Mouse (Mus musculus) cerebellum, postnatal 4 days (tissue): Measurements from ENCODE around the gene Nrde2.
"Not testable (repeated sequence)": the region's sequence is repeated elsewhere in the genome, so short reads cannot be mapped to it uniquely, and the experiment has no call there.

Source experiments
- DNase-seq, 2 experiments: peaks; one replicate each; pipeline ENCODE4 v3.0.0; 2022; ENCODE audit warnings: low spot score in 2 of 2, mixed read lengths in 1 of 2

Nrde2 gene

GRCm38 (mm10) chr12:100159261-100159975 lies at the start of gene Nrde2:
Nrde2 (minus strand) TSS chr12:100159653.
- DNase-seq: peak; percentile 69 to 79

- DNase-seq: no peak
Measured at GRCm38 (mm10) chr12:100206926-100207325, 47.5 kb upstream of the Nrde2 start.

- DNase-seq: no peak
Measured at GRCm38 (mm10) chr12:100206521-100206920, 47.1 kb upstream of the Nrde2 start.

DNA sequence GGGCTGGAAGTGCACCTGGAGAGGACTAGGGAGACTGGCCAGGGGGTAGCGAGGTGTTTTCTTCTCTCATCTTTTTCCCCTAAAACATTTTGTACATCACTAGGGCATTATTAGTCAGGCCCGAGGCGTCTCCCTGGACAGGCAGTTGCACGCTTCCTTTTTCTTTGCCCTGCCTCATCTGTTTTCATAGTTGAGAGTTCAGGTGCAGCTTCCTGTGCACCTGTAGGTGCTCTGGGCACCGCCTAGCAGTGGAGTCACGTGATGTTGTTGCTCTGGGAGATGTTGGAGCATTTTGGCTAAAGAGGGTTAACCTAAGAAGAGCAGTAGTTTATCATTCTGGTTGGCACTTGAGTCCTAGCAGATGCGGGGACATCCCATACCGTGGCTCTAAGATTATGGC lies 45.7 kb upstream of the Nrde2 start:
- DNase-seq: no peak

DNA sequence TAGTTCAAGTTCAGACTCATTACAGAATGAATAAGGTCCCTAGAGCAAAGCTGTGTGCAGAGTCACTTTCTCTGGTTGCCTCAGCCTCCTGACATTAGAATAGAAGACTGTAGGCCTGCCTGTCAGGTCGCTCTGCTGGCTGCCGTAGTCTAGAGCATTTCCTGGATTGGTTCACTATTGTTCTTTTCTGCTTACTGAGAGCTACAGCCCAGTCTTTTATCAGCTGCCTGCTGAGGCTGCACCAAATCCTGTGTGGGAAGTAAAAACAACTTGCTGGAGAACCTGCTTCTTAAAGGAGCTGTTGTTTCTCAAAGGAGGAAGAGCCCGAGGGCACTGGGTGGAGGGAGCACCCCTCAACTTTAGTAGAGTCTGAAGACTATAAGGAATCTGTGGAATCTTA lies 44.3 kb upstream of the Nrde2 start:
- DNase-seq: no peak

DNA sequence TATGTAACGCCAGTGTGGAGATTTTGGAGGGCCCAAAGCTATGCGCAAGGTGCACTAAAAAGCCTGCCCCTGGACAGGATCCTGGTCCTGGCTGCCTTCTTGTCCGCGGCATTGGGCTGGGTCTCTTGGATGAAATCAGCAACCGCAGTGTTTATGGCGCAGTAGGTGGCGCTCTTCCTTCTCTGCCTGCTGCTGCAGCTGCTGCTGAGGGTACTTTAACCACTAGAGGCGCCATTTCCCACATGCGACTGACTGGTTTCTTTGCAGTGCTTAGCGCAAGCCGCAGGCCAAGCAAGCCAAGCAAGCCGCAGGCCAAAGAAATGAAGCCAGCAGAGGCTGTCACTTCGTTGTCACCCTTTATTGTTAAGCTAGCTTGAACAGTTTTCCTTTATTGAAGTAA lies 42.4 kb upstream of the Nrde2 start:
- peak; percentile 87 to 96 for DNase-seq

- no peak for DNase-seq
Measured at GRCm38 (mm10) chr12:100201363-100201711, 41.9 kb upstream of the Nrde2 start.

DNA sequence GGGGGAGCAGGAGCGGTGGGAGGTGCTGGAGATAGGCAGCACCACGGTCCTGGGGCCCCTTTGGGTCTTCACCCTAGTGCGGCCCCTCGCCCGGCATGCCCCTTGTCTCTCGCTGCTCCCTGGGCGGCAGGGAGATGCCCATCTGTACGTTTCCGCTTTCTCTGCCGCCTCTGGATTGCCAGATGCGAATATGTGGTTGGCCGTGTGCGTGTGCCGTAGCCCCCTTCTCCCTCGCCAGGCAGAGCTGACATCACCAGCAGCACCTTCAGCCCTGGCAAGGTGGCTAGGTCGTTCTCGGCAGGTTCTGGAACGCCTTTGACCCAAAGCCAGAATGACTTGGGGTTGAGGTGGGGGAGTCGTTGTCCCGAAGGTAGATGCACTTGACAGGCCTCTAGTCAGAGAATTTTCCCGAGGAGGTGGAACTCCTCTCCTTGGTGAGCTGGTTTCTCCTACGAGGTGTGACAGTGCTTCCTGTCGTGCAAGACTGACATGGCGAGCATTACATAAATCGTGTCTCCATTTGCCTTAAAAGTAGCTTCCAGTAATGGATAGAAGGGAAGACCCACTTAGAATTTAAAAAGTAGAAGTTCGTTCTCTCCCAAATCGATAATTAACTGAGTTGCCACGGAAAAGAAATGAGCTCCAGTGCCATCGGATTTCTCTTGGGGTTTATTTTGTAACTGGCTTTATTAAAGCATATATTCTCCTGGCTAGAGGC lies 41.4 kb upstream of the Nrde2 start:
- peak in 1 of 2 experiments; percentile 23 for DNase-seq

GRCm38 (mm10) chr12:100199891-100200644 lies 40.6 kb upstream of the Nrde2 start:
- peak; percentile 43 to 51 for DNase-seq

- peak; percentile 96 to 97 for DNase-seq
Measured at GRCm38 (mm10) chr12:100198967-100199660, 39.7 kb upstream of the Nrde2 start, which contains the start of gene Calm1. Calm1 (plus strand) TSS chr12:100199435.

DNA sequence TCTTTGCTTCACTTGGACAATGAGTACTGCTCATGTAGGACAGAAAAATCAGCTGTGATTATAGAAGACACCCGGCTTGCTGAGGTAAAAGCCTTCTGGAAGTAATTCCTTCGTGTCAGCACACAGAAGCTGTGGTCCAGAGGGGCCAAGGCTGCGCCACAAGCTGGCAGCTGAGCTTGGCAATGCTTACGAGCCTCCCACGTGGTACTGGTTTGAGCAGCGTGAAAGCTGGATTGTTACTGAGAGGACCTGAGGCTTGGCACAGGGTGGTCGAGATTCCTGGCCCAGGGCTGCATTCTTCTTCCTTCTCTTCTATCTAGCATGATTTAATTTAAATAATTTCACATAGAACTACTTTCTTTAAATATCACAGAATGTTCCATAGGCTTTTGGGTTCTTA lies 37.3 kb upstream of the Nrde2 start:
- no peak for DNase-seq

- no peak for DNase-seq
Measured at GRCm38 (mm10) chr12:100194181-100194580, 34.7 kb upstream of the Nrde2 start.

DNA sequence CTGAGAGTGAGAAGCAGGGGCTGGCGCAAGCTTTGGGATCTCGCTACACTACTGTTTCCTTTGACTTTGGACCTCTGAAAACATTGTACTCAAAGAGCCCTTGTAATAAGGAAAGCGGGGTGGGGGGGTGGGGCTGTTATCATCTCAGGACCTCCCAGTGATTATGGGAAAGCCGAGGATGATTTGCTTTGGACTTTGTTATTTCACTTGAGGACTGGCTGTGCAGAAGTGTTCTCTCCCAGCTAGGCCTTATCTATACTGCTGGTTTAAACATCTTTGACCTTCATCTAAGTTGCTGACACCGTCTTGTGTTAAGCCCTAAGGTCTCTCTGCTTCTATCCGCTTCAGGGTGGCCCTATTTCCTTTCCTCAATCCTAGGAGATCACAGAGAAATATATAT lies 31.3 kb upstream of the Nrde2 start:
- no peak for DNase-seq

DNA sequence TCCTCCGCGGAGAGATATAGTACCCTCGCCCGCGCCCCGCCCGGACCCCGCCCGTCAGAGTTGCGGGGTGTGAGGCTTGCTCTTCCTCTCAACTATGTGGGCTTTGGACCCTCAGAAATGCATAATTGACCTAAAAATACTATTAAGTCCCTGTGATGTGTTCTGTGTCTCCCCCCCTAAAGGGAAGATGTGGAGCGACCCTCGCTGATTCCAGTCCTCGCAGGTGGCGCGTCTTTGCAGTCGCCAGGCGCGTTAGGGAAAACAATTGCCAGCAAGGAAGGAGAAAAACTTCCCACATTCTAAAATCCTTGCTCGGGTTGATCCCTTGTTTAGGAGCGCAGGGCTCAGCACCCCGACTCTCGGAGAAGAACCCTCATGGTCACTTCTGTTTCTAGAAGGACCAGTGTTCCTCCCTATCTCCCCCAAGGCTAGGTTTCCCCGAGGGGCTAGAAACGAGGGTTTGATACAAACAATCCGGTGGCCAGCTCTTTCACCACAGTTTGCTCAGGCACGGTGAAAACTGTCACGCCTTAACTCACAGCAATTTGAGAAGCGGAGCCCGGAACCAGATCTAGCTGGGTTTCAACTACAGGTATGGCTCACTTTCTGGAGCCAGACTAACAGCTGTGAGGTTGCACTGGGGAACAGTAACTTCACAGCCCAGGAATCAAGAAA lies 28.4 kb upstream of the Nrde2 start:
- no peak for DNase-seq

GRCm38 (mm10) chr12:100187013-100187755 lies 27.7 kb upstream of the Nrde2 start:
- peak; percentile 98 for DNase-seq

DNA sequence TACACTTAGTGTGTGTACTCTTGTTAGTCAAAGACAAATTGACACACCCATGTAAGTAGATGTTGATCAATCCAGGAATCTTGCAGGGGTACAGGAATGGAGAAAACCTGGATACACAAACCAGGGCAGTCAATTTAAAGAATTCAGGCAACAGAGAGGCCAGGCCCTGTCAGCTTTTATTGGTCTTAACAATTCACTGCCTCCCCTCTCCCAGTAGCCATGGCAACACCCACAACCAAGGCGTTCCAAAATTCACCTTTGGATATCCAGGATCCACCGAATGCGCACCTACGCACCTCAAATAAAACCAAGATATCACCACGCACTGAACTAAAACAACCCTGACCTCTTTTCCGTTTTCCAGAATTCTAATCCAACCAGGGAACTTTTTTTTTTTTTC lies 26.9 kb upstream of the Nrde2 start:
- DNase-seq: no peak

- no peak for DNase-seq
Measured at GRCm38 (mm10) chr12:100185897-100186296, 26.4 kb upstream of the Nrde2 start.

GRCm38 (mm10) chr12:100184976-100185375 lies 25.5 kb upstream of the Nrde2 start:
- DNase-seq: not testable (repeated sequence)

- DNase-seq: no peak
Measured at GRCm38 (mm10) chr12:100183970-100184369, 24.5 kb upstream of the Nrde2 start.

DNA sequence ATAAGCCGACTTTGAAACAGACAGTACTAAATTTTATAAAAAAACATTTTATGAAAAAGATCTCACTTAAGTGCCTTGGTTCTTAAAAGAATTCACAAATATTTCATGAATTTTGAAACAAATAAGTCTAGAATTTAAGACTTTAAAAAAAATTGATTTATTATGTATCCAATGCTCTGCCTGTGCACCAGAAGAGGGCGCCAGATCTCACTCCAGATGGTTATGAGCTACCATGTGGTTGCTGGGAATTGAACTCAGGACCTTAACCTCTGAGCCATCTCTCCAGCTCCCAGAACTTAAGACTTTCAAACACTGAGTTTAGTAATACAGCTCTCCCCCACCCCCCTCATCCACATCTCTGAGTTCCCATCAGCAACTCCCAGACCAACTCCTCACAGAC lies 23.2 kb upstream of the Nrde2 start:
- no peak for DNase-seq

- DNase-seq: no peak
Measured at GRCm38 (mm10) chr12:100180802-100181201, 21.3 kb upstream of the Nrde2 start.
